Mouse (Mus musculus) neural tube, embryonic 11.5 days (tissue): ENCODE results near the gene Vamp2. TPM values are rescaled to one million over a fixed set of nuclear protein-coding genes. Genes with fewer than 3 reads are reported as not detected.

ENCODE experiments used
- ATAC-seq: fragments of 200-750 bp; cut with Nextera tagmentation; 2 replicates; pipeline ENCODE4 v1.8.0; 2017; ENCODE audit warnings: moderate number of reproducible peaks, mild to moderate bottlenecking, moderate TSS enrichment, moderate library complexity; ENCODE audit not compliant: insufficient read depth, low FRiP score, low TSS enrichment
- DNase-seq: peaks from one replicate; pipeline ENCODE4 v3.0.0-alpha.2; 2015; ENCODE audit warnings: low spot score
- H3K27ac ChIP-seq: fragments of 300-500 bp; sonication (generic); 2 replicates; pipeline ENCODE4 v1.5.1; 2014; ENCODE audit warnings: low read depth, mild to moderate bottlenecking, low read length
- H3K27me3 ChIP-seq: fragments of 300-500 bp; sonication (generic); 2 replicates; pipeline ENCODE4 v1.6.1; 2014; ENCODE audit warnings: mild to moderate bottlenecking, low read length, mixed read lengths; ENCODE audit not compliant: control insufficient read depth, insufficient read depth
- H3K36me3 ChIP-seq: fragments of 300-500 bp; sonication (generic); 2 replicates; pipeline ENCODE4 v1.6.1; 2014; ENCODE audit warnings: mild to moderate bottlenecking, low read length, moderate library complexity, mixed read lengths; ENCODE audit not compliant: control insufficient read depth, insufficient read depth
- H3K4me1 ChIP-seq: fragments of 300-500 bp; sonication (generic); 2 replicates; pipeline ENCODE4 v1.6.1; 2014; ENCODE audit warnings: low read length, mixed read lengths; ENCODE audit not compliant: control insufficient read depth, insufficient read depth
- H3K4me2 ChIP-seq: fragments of 300-500 bp; sonication (generic); 2 replicates; pipeline ENCODE4 v1.6.1; 2014; ENCODE audit warnings: low read depth, mild to moderate bottlenecking, moderate library complexity
- H3K4me3 ChIP-seq: fragments of 300-500 bp; sonication (generic); 2 replicates; pipeline ENCODE4 v1.5.1; 2014; ENCODE audit warnings: low read depth, low read length
- H3K9ac ChIP-seq: fragments of 300-500 bp; sonication (generic); 2 replicates; pipeline ENCODE4 v1.6.1; 2014; ENCODE audit warnings: mild to moderate bottlenecking, low read length
- H3K9me3 ChIP-seq: fragments of 300-500 bp; sonication (generic); 2 replicates; pipeline ENCODE4 v1.6.1; 2016; ENCODE audit warnings: low read length; ENCODE audit not compliant: control insufficient read depth
- WGBS: fragments of 180-500 bp; shearing (Covaris S2); extraction: QIAGEN DNeasy Blood & Tissue Kit; methylation state at CpG from one replicate; pipeline ENCODE4 v1.1.7; 2014; 5-methylcytosine and 5-hydroxymethylcytosine counted together
- polyA plus RNA-seq: library from polyadenylated mRNA; unstranded; fragments of >200 nt; fragmentation: Nextera tagmentation; extraction: Ambion mirVana; gene quantifications from 2 replicates; pipeline ENCODE4 v1.2.1, GENCODE M21; 2014

The Vamp2 gene
- polyA plus RNA-seq, 1 experiment from 2014 or later, result 112 TPM

DNA sequence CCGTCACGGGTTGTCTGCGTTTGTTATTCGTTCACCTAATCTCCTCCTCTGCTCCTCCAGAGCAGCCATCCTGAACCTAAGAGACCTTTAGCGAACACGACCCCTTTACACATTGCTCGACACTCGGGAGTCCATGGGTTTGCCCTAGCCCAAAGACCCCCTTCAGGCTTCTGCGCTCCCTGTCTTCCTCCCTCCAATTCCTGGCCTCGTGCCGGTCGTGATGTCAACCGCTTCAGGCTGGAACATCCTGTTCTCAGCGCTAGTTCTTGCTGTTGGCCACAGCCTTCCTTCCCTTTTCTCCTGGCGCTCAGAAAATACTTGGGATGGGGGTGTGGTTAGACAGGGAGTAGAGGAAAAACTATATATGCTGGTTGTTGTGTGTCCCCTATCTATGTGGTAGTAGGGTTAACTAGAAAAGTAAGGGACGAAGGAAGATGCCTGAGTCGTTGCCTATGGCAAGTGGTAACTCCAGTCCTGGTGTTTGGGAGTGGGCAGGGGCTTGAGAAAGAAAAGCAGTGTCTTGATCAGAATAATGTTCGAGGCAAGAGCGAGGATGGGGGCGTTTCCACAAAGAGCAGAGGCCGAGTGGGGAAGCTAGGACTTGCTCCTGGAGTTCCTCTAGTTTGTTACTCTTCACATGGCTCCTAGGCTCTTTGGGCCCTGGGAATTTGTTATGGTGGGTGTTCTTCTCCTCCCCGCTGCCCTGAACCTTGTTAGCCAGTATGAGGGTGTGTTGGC lies 11.1 kb downstream of the Vamp2 start:
- Histone ChIP-seq H3K9ac (peak overlapping the region; percentile 64), H3K4me3 (peak overlapping the region; percentile 51), H3K27me3 (no peaks in the 10 kb centered on the region), H3K4me1 (peaks cover 40% of the 10 kb centered on the region), H3K27ac (peak overlapping the region; percentile 51), H3K9me3 (no peaks in the 10 kb centered on the region), H3K4me2 (peak overlapping the region; percentile 89), H3K36me3 (peaks cover 18% of the 10 kb centered on the region)
- no peak for ATAC-seq
- peak; percentile 43 for DNase-seq
- 2% methylated on average over 22 of the region's 22 CpGs for WGBS

DNA sequence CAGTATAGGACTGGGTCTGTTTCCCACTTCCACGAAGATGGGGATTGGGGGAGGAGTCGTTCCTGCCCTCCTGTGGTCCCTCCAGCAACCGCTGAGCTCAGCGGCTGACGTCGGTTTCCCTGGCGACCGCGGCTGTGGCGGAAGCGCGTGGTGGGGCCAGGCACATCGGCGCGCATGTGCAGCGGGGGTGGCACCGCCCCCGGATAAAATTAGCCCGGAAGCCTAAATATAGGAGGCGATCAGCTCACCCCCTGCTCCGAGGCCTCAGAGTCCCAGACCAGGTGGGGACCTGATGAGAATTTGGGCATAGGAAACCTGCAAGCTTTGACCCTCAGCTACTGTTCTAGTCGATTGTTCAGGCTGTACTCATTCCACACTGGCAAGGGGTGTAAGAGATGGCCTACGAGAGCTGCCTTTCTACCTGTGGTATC lies 11.6 kb downstream of the Vamp2 start:
- DNase-seq, result peak; percentile 87
- H3K27ac ChIP-seq, result no peak overlapping the region
- no peaks in the 10 kb centered on the region for H3K27me3 ChIP-seq
- H3K4me3 ChIP-seq, result peak overlapping the region; percentile 51
- peak overlapping the region; percentile 89 for H3K4me2 ChIP-seq
- peaks cover 39% of the 10 kb centered on the region for H3K4me1 ChIP-seq
- peak overlapping the region; percentile 64 for H3K9ac ChIP-seq
- H3K9me3 ChIP-seq, result no peaks in the 10 kb centered on the region
- 0 out of 2 replicates have a peak, but pooled peaks have one; percentile 28 for ATAC-seq
- H3K36me3 ChIP-seq, result peaks cover 20% of the 10 kb centered on the region
- WGBS, result 2% methylated on average over 23 of the region's 23 CpGs

DNA sequence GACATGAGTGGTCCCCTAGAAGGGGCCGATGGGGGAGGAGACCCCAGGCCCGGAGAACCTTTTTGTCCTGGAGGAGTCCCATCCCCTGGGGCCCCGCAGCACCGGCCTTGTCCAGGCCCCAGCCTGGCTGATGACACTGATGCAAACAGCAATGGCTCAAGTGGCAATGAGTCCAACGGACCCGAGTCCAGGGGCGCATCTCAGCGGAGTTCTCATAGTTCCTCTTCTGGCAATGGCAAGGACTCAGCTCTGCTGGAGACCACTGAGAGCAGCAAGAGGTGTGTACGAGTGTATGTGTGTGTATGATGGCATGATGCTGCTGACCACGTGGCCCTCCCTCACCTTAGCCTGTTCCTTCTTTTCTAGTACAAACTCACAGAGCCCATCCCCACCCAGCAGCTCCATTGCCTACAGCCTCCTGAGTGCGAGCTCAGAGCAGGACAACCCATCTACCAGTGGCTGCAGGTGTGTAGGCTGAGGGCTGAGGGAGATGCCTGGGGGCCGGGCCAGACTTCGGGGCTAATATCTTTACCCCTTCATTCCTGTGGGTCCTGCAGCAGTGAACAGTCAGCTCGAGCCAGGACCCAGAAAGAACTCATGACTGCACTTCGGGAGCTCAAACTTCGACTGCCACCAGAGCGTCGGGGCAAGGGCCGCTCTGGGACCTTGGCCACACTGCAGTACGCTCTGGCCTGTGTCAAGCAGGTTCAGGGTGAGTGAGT lies 12.5 kb downstream of the Vamp2 start:
- Histone ChIP-seq H3K4me2 (peak overlapping the region; percentile 89; the same call in 1 of the 2 replicates), H3K27me3 (no peaks in the 10 kb centered on the region), H3K9me3 (no peaks in the 10 kb centered on the region), H3K9ac (no peak overlapping the region), H3K27ac (no peak overlapping the region), H3K4me1 (peaks cover 33% of the 10 kb centered on the region), H3K36me3 (peaks cover 25% of the 10 kb centered on the region), H3K4me3 (no peak overlapping the region)
- WGBS, result 91% methylated on average over 20 of the region's 20 CpGs
- ATAC-seq (no peak), DNase-seq (no peak)

DNA sequence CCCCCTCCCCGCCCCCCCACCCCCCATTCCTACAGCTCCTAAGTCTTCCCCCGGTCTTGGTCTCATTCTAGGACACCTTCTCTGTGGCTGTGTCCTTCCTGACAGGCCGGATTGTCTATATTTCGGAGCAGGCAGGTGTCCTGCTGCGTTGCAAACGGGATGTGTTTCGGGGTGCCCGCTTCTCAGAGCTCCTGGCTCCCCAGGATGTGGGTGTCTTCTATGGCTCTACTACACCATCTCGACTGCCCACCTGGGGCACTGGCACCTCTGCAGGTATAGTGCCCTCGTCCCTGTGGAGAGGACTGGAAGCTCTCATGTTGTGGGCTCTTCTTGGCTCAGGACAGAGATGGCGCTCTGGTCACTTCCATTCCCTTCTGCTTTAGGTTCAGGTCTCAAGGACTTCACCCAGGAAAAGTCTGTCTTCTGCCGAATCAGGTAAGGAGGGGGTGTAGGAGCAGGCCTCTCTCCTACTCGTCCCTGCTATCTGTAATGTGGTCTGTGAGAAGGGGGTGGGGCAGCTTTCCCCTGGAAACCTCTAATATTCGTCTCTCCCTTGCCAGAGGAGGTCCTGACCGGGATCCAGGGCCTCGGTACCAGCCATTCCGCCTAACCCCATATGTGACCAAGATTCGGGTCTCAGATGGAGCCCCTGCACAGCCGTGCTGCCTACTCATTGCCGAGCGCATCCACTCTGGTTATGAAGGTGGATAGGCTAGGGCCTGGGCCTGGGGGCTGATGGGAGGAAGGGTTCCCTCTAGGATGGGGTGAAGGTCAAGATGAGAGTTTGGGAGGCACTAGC lies 13.5 kb downstream of the Vamp2 start:
- DNase-seq, result no peak
- no peak overlapping the region for H3K4me2 ChIP-seq
- no peak overlapping the region for H3K27ac ChIP-seq
- H3K9ac ChIP-seq, result no peak overlapping the region
- H3K36me3 ChIP-seq, result peaks cover 29% of the 10 kb centered on the region
- H3K4me1 ChIP-seq, result peaks cover 28% of the 10 kb centered on the region
- H3K4me3 ChIP-seq, result no peak overlapping the region
- no peaks in the 10 kb centered on the region for H3K9me3 ChIP-seq
- no peak for ATAC-seq
- 88% methylated on average over 21 of the region's 21 CpGs for WGBS
- H3K27me3 ChIP-seq, result no peaks in the 10 kb centered on the region

DNA sequence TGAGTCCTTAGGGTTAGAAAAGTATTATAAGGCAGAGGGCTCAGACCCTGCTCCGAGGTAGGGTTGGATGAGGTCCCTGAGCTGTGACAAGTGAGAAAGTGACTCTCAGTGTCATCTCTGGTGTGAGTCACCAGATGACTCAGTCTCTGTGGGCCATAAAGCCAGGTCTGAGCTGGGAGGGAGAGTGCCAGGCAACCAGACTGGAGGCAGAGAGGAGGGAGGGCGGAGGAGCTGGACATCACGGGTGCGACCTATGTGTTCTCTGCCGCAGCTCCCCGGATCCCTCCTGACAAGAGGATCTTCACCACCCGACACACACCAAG lies 14.1 kb downstream of the Vamp2 start:
- ATAC-seq, result no peak

DNA sequence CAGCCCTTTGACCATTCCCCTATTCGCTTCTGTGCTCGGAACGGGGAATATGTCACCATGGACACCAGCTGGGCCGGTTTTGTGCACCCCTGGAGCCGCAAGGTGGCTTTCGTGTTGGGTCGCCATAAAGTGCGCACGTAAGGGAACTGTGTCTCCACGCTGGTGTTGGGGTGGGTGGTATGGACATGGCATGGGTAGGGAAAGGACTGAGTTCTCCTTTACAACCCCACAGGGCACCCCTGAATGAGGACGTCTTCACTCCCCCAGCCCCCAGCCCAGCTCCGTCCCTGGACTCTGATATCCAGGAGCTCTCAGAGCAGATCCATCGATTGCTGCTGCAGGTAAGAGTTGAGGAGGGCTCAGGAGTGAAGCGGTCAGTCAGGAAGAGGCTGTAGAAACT lies 14.8 kb downstream of the Vamp2 start:
- Histone ChIP-seq H3K27ac (no peak overlapping the region), H3K9me3 (no peaks in the 10 kb centered on the region), H3K4me1 (peaks cover 15% of the 10 kb centered on the region), H3K27me3 (no peaks in the 10 kb centered on the region), H3K4me3 (no peak overlapping the region), H3K36me3 (peaks cover 29% of the 10 kb centered on the region), H3K9ac (no peak overlapping the region), H3K4me2 (no peak overlapping the region)
- DNase-seq (no peak), ATAC-seq (no peak)
- WGBS, result 92% methylated on average over 14 of the region's 14 CpGs

More for the DNA sequence above, 14.1 kb downstream of the Vamp2 start:
- H3K4me3 ChIP-seq, result no peak overlapping the region
- H3K4me1 ChIP-seq, result peaks cover 23% of the 10 kb centered on the region
- H3K9ac ChIP-seq, result no peak overlapping the region
- H3K36me3 ChIP-seq, result peaks cover 29% of the 10 kb centered on the region
- DNase-seq, result no peak
- no peaks in the 10 kb centered on the region for H3K9me3 ChIP-seq
- H3K27me3 ChIP-seq, result no peaks in the 10 kb centered on the region
- H3K4me2 ChIP-seq, result no peak overlapping the region
- H3K27ac ChIP-seq, result no peak overlapping the region
- WGBS, result 85% methylated on average over 7 of the region's 7 CpGs

DNA sequence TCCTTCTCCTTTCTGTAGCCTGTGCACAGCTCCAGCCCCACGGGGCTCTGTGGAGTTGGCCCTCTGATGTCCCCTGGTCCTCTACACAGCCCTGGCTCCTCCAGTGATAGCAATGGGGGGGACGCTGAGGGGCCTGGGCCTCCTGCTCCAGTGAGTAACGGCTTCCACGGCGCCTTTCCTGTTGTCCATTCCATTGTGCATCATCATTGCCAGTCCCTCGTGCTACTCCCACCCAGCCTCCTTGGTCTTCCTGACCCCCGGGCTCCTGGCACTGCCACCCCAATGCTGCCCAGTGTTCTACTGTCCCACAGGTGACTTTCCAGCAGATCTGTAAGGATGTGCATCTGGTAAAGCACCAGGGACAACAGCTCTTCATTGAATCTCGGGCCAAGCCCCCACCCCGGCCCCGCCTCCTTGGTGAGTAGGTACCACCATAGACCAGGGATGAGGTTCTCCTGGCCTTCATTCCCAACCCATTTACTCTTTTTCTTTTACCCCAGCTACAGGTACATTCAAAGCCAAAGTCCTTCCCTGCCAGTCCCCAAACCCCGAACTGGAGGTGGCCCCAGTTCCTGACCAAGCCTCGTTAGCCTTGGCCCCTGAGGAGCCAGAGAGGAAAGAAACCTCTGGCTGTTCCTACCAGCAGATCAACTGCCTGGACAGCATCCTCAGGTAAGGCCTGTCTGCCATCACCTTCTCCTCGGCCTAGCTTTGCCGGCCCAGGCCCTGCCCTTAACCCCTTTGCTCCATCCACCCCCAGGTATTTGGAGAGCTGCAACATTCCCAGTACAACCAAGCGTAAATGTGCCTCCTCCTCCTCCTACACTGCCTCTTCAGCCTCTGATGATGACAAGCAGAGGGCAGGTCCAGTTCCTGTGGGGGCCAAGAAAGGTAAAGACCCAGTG lies 15.5 kb downstream of the Vamp2 start:
- H3K36me3 ChIP-seq, result peaks cover 31% of the 10 kb centered on the region
- WGBS, result 96% methylated on average over 15 of the region's 15 CpGs
- H3K27me3 ChIP-seq, result no peaks in the 10 kb centered on the region

DNA sequence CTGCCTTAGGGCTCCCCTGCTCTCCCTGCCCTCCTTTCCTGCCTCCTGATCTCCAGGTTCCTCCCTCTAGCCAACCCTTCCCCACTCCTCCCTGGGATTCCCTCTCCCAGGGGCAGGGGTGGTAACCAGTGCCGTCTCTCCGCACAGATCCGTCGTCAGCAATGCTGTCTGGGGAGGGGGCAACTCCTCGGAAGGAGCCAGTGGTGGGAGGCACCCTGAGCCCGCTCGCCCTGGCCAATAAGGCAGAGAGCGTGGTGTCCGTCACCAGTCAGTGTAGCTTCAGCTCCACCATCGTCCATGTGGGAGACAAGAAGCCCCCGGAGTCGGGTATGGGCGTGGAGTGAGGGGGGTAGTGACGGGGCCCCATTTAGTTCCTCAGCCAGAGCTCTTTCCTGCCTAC lies 16.2 kb downstream of the Vamp2 start:
- no peak overlapping the region for H3K27ac ChIP-seq
- no peak overlapping the region for H3K9ac ChIP-seq
- DNase-seq (no peak), ATAC-seq (no peak)
- no peak overlapping the region for H3K4me2 ChIP-seq
- H3K9me3 ChIP-seq, result no peaks in the 10 kb centered on the region
- no peaks in the 10 kb centered on the region for H3K27me3 ChIP-seq
- WGBS, result 95% methylated on average over 14 of the region's 14 CpGs
- no peak overlapping the region for H3K4me3 ChIP-seq
- H3K4me1 ChIP-seq, result peaks cover 6% of the 10 kb centered on the region; the same call in 1 of the 2 replicates
- H3K36me3 ChIP-seq, result peaks cover 35% of the 10 kb centered on the region

More for the DNA sequence above, 15.5 kb downstream of the Vamp2 start:
- Histone ChIP-seq H3K9ac (no peak overlapping the region), H3K27ac (no peak overlapping the region), H3K9me3 (no peaks in the 10 kb centered on the region), H3K4me3 (no peak overlapping the region), H3K4me1 (peaks cover 10% of the 10 kb centered on the region), H3K4me2 (no peak overlapping the region)
- DNase-seq (no peak), ATAC-seq (no peak)
